Mouse (Mus musculus) hindlimb bud, embryonic 11.5 days (tissue): Measurements from ENCODE around the gene Opcml.

Source experiments
- DNase-seq: peaks from one replicate; pipeline ENCODE4 v3.0.0-alpha.2; 2012; ENCODE audit warnings: low read depth, low spot score; ENCODE audit errors: extremely low spot score

The Opcml gene

GRCm38 (mm10) chr9:28690134-28690533 lies 899.6 kb downstream of the Opcml start:
- DNase-seq = no peak

- no peak for DNase-seq
These were observed 915.2 kb downstream of the Opcml start for GRCm38 (mm10) chr9:28705796-28706195.

DNA sequence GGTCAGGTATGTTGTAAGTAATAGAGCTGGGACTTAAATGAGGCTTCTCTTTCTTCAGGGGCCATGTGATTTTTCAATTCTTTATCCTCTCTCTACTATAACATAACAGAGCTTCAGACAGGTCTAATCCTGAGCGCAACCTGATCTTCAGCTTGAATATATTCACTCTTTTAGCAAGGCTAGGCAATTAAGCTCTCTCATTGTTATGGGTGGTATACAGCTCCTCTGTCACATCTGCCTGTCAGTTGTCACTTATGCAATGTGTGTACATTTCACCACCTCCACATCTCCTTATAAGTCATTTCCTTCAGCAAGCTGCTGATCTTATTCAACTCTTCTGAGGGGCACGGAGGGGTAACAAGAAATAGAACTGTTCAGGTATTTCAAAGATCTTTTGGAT lies 924.0 kb downstream of the Opcml start:
- DNase-seq = no peak

DNA sequence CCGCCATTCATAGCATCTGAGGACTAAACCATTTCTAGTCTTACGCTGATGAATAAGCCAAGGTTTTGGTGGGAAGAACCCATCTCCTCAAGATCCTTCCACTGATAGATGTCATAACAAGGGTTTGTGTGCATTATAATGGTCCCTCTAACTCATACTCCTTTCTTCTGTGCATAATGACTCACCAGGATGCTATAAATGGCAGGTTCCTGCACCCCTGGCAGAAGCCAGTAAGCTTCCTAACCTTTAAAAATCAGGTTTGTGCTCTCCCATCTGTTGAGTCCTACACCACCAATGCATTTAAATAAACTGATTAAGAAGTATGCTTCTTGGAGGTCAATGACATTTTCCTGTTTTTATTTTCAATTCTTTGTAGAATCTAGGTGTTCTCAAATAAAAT lies 929.6 kb downstream of the Opcml start:
- no peak for DNase-seq

GRCm38 (mm10) chr9:28731811-28732602 lies 941.4 kb downstream of the Opcml start:
- no peak for DNase-seq

DNA sequence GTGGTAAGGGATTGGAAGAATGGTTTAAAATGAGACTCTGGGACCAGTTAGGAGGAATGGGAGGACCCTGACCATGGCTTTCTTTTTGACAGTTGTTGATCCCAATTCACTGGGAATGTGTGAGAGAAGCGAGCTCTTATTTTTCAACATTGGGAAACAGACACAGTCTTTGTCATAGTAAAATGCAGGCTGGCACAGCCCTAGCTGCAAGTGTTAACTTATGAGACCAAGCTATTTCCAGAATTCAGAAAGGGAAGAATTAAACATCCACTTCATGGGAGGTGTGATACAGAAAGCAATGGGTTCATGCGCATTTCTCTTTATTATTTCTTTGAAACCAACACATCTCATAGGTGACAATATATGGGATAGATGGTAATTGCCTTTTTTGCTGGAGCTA lies 947.4 kb downstream of the Opcml start:
- DNase-seq = no peak

DNA sequence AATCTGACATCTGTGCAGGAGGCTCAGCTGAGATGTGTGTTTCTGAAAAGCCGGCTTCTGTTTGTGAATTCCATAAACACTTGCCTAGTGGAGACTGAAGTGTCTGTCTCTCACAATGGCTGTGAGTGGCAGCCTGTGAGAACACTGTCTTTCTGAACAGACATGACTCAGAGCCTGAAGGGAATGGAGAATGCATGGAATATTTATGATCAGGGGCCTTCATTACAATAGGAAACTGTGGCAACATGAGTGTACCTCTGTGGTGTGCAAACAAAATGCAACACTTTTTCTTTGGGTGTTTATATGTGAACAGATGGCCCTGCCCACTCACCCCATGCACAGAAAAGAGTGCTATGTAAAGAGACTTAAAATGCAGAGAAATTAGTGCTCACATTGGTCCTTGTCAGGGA lies 947.9 kb downstream of the Opcml start:
- DNase-seq = no peak

DNA sequence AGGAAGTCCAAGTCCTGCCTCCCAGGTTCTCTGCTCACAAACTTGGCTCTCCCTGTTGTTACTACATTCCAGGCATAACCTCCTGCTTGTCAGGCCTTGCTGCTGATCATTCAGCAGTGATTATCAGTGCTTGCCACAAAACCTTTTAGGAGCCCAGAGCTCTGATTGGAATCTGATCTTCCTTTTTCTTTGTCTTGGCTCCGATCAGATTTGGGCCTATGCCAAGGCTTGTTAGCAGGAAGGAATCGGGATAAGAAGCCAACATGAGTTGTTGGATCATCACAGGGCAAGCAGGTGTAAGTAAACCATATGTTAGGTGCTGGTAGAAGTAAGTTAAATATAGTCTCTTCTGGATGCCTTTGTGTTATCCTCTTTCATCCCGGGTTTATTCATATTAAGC lies 954.2 kb downstream of the Opcml start:
- DNase-seq = no peak

DNA sequence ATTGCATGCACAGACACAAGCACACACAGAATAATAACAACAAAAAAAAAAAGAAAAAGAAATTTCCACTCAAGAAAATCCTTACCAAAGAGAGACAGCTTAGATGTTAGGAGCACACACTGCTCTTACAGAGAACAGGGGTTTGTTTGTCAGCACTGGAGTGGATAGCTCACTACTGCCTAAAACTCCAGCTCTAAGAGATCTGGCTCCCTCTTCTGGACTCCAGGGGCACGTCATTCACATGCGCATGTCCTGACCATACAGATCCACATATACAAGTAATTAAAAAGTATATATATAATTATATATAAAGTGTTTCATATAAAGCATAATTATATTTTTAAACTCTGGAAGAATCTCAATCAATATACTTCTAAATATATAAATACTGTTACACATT lies 958.3 kb downstream of the Opcml start:
- no peak for DNase-seq

- DNase-seq = no peak
These were observed 962.3 kb downstream of the Opcml start for GRCm38 (mm10) chr9:28752908-28753307.

GRCm38 (mm10) chr9:28756841-28757451 lies 966.4 kb downstream of the Opcml start:
- DNase-seq = peak; percentile 66

- DNase-seq = no peak
These were observed 970.9 kb downstream of the Opcml start for GRCm38 (mm10) chr9:28761460-28761859.

GRCm38 (mm10) chr9:28764149-28764548 lies 973.6 kb downstream of the Opcml start:
- no peak for DNase-seq

- DNase-seq = no peak
These were observed 986.2 kb downstream of the Opcml start for GRCm38 (mm10) chr9:28776517-28777503.

GRCm38 (mm10) chr9:28783834-28784233 lies 993.3 kb downstream of the Opcml start:
- no peak for DNase-seq

- DNase-seq = no peak
These were observed 998.9 kb downstream of the Opcml start for GRCm38 (mm10) chr9:28789439-28789838.

DNA sequence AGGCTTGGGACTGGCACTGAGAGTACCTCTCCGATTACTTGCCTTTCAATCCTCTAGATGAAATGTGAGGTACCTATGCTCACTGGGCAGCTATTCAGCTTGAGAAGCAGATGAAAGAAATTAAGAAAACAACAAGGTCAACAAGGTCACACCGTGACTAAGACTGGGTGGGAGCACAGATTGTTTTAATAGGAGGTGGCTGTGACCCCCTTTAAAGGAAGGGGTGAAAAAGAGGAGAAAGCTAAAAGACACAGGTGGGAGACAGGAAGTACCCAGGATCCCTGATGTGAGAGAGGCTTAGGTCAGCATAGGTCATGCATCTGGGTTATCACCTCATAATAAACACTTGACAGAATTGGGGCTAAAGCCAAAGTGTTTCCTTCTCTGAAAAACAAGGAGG lies 1009.5 kb downstream of the Opcml start:
- DNase-seq = peak; percentile 63

GRCm38 (mm10) chr9:28806666-28807065 lies 1016.1 kb downstream of the Opcml start:
- no peak for DNase-seq

DNA sequence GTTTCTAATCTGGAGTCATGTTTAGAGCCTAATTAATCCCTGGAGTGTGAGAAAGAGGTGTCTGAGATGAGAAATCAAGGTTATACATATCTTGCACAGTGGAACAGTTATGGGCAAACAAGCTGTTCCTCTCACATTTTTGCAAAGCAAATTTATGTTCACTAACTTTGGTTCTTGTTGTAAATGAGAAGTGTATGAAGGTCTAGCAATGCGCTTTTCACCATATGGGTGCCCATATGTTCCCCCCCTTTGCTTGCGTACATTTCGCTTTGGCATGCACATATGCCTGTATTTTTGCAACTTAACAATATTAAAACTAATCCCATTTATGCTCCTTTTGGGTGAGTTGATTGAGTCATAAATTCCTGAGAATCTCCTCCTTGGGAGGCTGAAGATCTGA lies 1031.5 kb downstream of the Opcml start:
- DNase-seq = no peak

DNA sequence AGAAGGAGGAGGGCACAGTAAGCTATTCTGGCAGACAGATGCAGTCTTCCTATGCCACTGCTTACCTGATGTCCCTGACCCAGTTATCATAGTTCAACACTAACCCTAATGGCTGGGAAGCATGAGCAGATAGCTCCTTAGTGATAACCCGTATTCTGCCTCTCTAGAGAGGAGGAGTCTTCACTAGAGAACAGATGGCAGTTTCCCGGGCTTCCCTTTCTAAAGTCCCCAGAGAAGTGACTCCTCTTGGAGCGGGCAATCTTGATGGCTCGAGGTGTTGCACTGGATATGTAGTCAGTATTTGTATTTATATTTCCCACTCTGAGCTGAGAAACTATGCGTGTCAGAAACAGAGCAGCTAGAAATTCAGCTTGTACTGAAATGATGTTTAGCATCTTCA lies 1031.9 kb downstream of the Opcml start:
- DNase-seq = no peak

GRCm38 (mm10) chr9:28825821-28826220 lies 1035.2 kb downstream of the Opcml start:
- no peak for DNase-seq
